Mouse (Mus musculus) heart, embryonic 12.5 days (tissue): ENCODE measurements around the gene Shisa6. TPM values are rescaled to one million over a fixed set of nuclear protein-coding genes. Genes with fewer than 3 reads are reported as not detected.

Experiments
- ATAC-seq: fragments of 200-750 bp; cut with Nextera tagmentation; 2 replicates; pipeline ENCODE4 v1.8.0; 2017; ENCODE audit warnings: moderate TSS enrichment, moderate library complexity; ENCODE audit not compliant: insufficient number of reproducible peaks, low FRiP score
- H3K27ac ChIP-seq: fragments of 300-500 bp; sonication (generic); 2 replicates; pipeline ENCODE4 v1.5.1; 2016; ENCODE audit warnings: mild to moderate bottlenecking, moderate library complexity; ENCODE audit not compliant: poor library complexity, severe bottlenecking
- H3K27me3 ChIP-seq: fragments of 300-500 bp; sonication (generic); replicated peaks from 2 replicates; pipeline ENCODE4 v1.6.1; 2016; ENCODE audit warnings: mild to moderate bottlenecking, moderate library complexity
- H3K36me3 ChIP-seq: fragments of 300-500 bp; sonication (generic); 2 replicates; pipeline ENCODE4 v1.6.1; 2016; ENCODE audit warnings: mild to moderate bottlenecking, moderate library complexity
- H3K4me1 ChIP-seq: fragments of 300-500 bp; sonication (generic); replicated peaks from 2 replicates; pipeline ENCODE4 v1.6.1; 2016; ENCODE audit warnings: mild to moderate bottlenecking
- H3K4me2 ChIP-seq: fragments of 300-500 bp; sonication (generic); 2 replicates; pipeline ENCODE4 v1.6.1; 2016; ENCODE audit warnings: mild to moderate bottlenecking, moderate library complexity
- H3K4me3 ChIP-seq: fragments of 300-500 bp; sonication (generic); 2 replicates; pipeline ENCODE4 v1.5.1; 2016; ENCODE audit warnings: mild to moderate bottlenecking
- H3K9ac ChIP-seq: fragments of 300-500 bp; sonication (generic); 2 replicates; pipeline ENCODE4 v1.6.1; 2016; ENCODE audit warnings: mild to moderate bottlenecking, moderate library complexity
- H3K9me3 ChIP-seq: fragments of 300-500 bp; sonication (generic); replicated peaks from 2 replicates; pipeline ENCODE4 v1.6.1; 2016; ENCODE audit warnings: mild to moderate bottlenecking, moderate library complexity
- WGBS: fragments of 180-500 bp; shearing (Covaris S2); methylation state at CpG from one replicate; pipeline ENCODE4 v1.1.7; 2016; 5-methylcytosine and 5-hydroxymethylcytosine counted together
- polyA plus RNA-seq: library from polyadenylated mRNA; unstranded; fragments of >200 nt; fragmentation: Nextera tagmentation; extraction: Ambion mirVana; gene quantifications from 2 replicates; pipeline ENCODE4 v1.2.1, GENCODE M21; 2016

Shisa6 gene
- polyA plus RNA-seq, 1 experiment from 2014 or later: 0.28 TPM

DNA sequence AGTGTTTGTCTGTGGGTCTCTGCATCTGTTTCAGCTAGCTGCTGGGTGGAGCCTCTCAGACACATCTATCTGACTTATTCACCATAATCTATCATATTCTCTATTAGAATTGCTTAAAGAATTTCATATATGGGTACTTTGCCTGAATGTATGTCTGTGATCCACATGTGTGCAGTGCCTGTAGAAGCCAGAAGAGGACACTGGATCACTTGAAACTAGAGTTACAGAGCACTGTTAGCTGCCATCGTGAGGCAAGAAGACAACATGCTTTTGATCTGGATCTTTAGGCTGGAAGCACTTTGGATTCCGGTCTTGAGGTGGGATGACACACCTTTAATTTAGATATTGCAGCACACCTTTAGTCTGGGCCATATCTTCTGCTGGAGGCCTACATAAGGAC lies 289.2 kb downstream of the Shisa6 start:
- no peak for ATAC-seq

GRCm38 (mm10) chr11:66232891-66233290 lies 292.9 kb downstream of the Shisa6 start:
- no peaks in the 10 kb centered on the region for H3K9me3 ChIP-seq
- H3K36me3 ChIP-seq: no peaks in the 10 kb centered on the region
- H3K4me1 ChIP-seq: no peaks in the 10 kb centered on the region
- no peaks in the 10 kb centered on the region for H3K27me3 ChIP-seq
- H3K27ac ChIP-seq: no peak overlapping the region
- H3K4me3 ChIP-seq: no peak overlapping the region
- H3K9ac ChIP-seq: no peak overlapping the region
- no peak overlapping the region for H3K4me2 ChIP-seq
- ATAC-seq: no peak
- 45% methylated on average over 1 of the region's 1 CpGs for WGBS

More for the DNA sequence above, 289.2 kb downstream of the Shisa6 start:
- H3K4me3 ChIP-seq: no peak overlapping the region
- no peaks in the 10 kb centered on the region for H3K27me3 ChIP-seq
- no peak overlapping the region for H3K4me2 ChIP-seq
- H3K9ac ChIP-seq: no peak overlapping the region
- WGBS: 57% methylated on average over 2 of the region's 2 CpGs
- no peaks in the 10 kb centered on the region for H3K9me3 ChIP-seq
- H3K4me1 ChIP-seq: no peaks in the 10 kb centered on the region
- H3K27ac ChIP-seq: no peak overlapping the region
- no peaks in the 10 kb centered on the region for H3K36me3 ChIP-seq

DNA sequence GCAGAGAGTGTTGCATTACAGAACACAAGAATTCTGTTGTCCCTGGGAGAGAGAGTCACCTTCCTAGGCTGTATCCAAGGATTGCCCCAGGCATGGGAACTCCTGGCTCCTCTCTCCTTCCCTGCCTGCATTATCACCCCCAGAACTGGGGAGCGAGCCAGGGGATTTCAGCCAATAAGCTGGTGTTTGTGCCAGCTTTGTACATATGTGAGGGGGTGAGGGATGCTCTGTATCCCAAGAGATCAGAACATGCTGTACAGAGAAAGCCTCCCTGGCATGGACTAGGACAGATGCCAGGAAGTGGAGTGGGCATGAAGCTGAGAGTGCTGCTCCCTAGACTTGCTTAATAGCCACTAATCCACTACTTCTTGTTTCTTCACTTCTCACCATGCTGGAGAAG lies 303.6 kb downstream of the Shisa6 start:
- Histone ChIP-seq H3K27me3 (no peaks in the 10 kb centered on the region), H3K4me2 (no peak overlapping the region), H3K4me1 (no peaks in the 10 kb centered on the region), H3K27ac (no peak overlapping the region), H3K9me3 (no peaks in the 10 kb centered on the region), H3K36me3 (no peaks in the 10 kb centered on the region), H3K4me3 (no peak overlapping the region), H3K9ac (no peak overlapping the region)
- no peak for ATAC-seq
- 67% methylated on average over 1 of the region's 1 CpGs for WGBS

GRCm38 (mm10) chr11:66218469-66218868 lies 307.3 kb downstream of the Shisa6 start:
- Histone ChIP-seq H3K9ac (no peak overlapping the region), H3K36me3 (no peaks in the 10 kb centered on the region), H3K4me1 (no peaks in the 10 kb centered on the region), H3K9me3 (no peaks in the 10 kb centered on the region), H3K27ac (no peak overlapping the region), H3K4me2 (no peak overlapping the region), H3K27me3 (no peaks in the 10 kb centered on the region), H3K4me3 (no peak overlapping the region)
- ATAC-seq: no peak
- WGBS: 65% methylated on average over 3 of the region's 3 CpGs

GRCm38 (mm10) chr11:66188627-66189287 lies 337.0 kb downstream of the Shisa6 start:
- Histone ChIP-seq H3K9ac (no peak overlapping the region), H3K27me3 (no peaks in the 10 kb centered on the region), H3K27ac (no peak overlapping the region), H3K4me2 (no peak overlapping the region), H3K36me3 (no peaks in the 10 kb centered on the region), H3K4me1 (peaks cover 3% of the 10 kb centered on the region; the same call in 1 of the 2 replicates), H3K9me3 (no peaks in the 10 kb centered on the region), H3K4me3 (no peak overlapping the region)
- ATAC-seq: peak; percentile 75
- 61% methylated on average over 3 of the region's 3 CpGs for WGBS

GRCm38 (mm10) chr11:66188146-66188545 lies 337.6 kb downstream of the Shisa6 start:
- no peaks in the 10 kb centered on the region for H3K27me3 ChIP-seq

DNA sequence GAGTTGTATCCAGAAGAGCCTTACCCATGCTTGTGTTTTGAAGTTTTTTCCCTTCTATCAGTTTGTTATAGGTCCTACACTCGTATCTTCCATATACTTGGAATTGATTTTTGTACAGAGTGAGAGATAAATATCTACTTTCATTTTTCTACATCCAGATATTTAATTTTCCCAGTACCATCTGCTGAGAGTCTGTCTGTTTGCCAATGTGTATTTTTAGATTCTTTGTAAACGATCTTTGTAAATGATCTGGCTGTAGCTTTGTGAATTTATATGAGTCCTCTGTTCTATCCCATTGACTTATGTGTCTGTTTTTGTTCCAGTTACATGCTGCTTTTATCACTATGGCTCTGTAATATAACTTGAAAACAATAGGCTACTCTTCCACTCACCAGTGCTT lies 348.0 kb downstream of the Shisa6 start:
- H3K9me3 ChIP-seq: no peaks in the 10 kb centered on the region
- WGBS: 67% methylated on average over 2 of the region's 2 CpGs
- H3K9ac ChIP-seq: no peak overlapping the region
- no peaks in the 10 kb centered on the region for H3K27me3 ChIP-seq
- H3K27ac ChIP-seq: no peak overlapping the region
- H3K36me3 ChIP-seq: no peaks in the 10 kb centered on the region
- no peak for ATAC-seq
- no peak overlapping the region for H3K4me2 ChIP-seq
- H3K4me1 ChIP-seq: no peaks in the 10 kb centered on the region
- no peak overlapping the region for H3K4me3 ChIP-seq

More at GRCm38 (mm10) chr11:66188146-66188545, 337.6 kb downstream of the Shisa6 start:
- whole genome bisulfite sequencing: 66% methylated on average over 2 of the region's 2 CpGs
- H3K36me3 ChIP-seq: no peaks in the 10 kb centered on the region
- peaks cover 3% of the 10 kb centered on the region; the same call in 1 of the 2 replicates for H3K4me1 ChIP-seq
- H3K9ac ChIP-seq: no peak overlapping the region
- no peak overlapping the region for H3K27ac ChIP-seq
- no peak overlapping the region for H3K4me3 ChIP-seq
- no peaks in the 10 kb centered on the region for H3K9me3 ChIP-seq
- ATAC-seq: no peak
- H3K4me2 ChIP-seq: no peak overlapping the region

- Histone ChIP-seq H3K9ac (peak within 1 kb of the TSS; percentile 67), H3K27me3 (peaks cover 26% of the 10 kb centered on the region), H3K4me2 (peak within 1 kb of the TSS; percentile 98), H3K27ac (no peak within 1 kb of the TSS), H3K9me3 (no peaks in the 10 kb centered on the region), H3K36me3 (no peaks in the 10 kb centered on the region), H3K4me1 (peaks cover 6% of the 10 kb centered on the region; the same call in 1 of the 2 replicates), H3K4me3 (peak within 1 kb of the TSS; percentile 67)
- WGBS: under 1% methylated on average over 53 of the region's 53 CpGs
- ATAC-seq: peak; percentile 83
Measured at GRCm38 (mm10) chr11:66167801-66168651, 357.7 kb downstream of the Shisa6 start, which contains the start of gene Dnah9. TSS of gene Dnah9 (minus strand) at chr11:66168551.

DNA sequence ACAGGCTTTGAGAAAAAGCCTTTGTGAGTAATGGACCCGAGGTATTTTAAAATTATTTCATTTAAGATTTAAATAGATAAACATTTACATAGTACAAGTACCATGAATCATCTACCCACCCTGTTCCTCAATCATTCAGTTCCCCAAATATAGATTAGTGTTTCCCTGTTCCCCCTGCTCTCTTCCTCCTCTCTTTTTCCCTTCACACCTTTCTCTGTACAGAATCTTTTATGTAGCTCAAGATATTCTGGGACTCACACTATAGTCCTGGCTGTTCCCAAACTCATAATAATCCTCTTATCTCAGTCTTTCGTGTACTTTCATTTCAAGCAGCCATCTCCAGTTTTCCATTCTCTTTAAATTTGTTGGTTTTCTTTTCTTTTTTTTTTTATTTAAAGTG lies 361.7 kb downstream of the Shisa6 start:
- H3K27ac ChIP-seq: no peak overlapping the region
- no peak overlapping the region for H3K4me2 ChIP-seq
- no peak overlapping the region for H3K4me3 ChIP-seq
- WGBS: 72% methylated on average over 2 of the region's 2 CpGs
- H3K9ac ChIP-seq: no peak overlapping the region
- no peak for ATAC-seq
- H3K4me1 ChIP-seq: peaks cover 6% of the 10 kb centered on the region; the same call in 1 of the 2 replicates
- H3K9me3 ChIP-seq: no peaks in the 10 kb centered on the region
- H3K27me3 ChIP-seq: peaks cover 13% of the 10 kb centered on the region
- H3K36me3 ChIP-seq: no peaks in the 10 kb centered on the region
